Mouse (Mus musculus) testis, adult 2 months (tissue): ENCODE measurements around the gene Mylk.

Source experiments
- CTCF ChIP-seq: fragments of 200-500 bp; IDR thresholded peaks from 2 replicates; pipeline ENCODE4 v1.5.1; 2012; ENCODE audit warnings: low read depth, mild to moderate bottlenecking, inconsistent platforms, low read length, moderate library complexity; ENCODE audit not compliant: control insufficient read depth, insufficient read depth, insufficient replicate concordance
- POLR2A ChIP-seq: fragments of 200-500 bp; IDR thresholded peaks from 2 replicates; pipeline ENCODE4 v1.6.1; 2012; ENCODE audit warnings: low read depth, mild to moderate bottlenecking, inconsistent platforms, low read length, moderate library complexity; ENCODE audit not compliant: control insufficient read depth

DNA sequence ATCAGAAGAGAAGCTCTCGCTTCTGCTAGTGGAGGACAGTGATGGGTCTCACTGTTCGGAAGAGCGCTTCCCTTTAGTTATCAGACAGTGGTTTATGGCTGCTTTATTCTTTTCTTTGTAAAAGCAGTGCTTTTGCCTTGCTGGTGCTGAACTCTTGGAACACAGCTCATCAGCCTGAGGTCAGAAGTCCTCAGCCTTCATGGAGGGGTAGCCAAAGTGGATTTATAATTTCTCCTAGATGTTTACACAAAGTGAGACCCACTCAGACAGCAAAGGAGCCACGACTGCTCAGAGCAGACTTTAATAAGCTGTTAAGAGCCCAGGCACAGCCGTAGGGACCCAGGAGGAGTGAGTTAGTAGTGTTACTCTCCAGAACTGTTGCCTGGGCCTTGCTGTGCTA, 194.9 kb downstream of the Mylk start:
- TF ChIP-seq CTCF, result no peak
- TF ChIP-seq POLR2A, result no peak
